Mouse (Mus musculus) lung, postnatal 0 days (tissue): Measurements from ENCODE around the gene Hipk2. TPM values are rescaled to one million over a fixed set of nuclear protein-coding genes. Genes with fewer than 3 reads are reported as not detected.

Experiments
- ATAC-seq: fragments of 200-750 bp; cut with Nextera tagmentation; 2 replicates; pipeline ENCODE4 v1.8.0; 2017; ENCODE audit warnings: moderate library complexity
- DNase-seq: peaks from one replicate; pipeline ENCODE4 v3.0.0-alpha.2; 2016; ENCODE audit warnings: low spot score
- H3K27ac ChIP-seq: fragments of 300-500 bp; sonication (generic); 2 replicates; pipeline ENCODE4 v1.5.1; 2014; ENCODE audit warnings: antibody characterized with exemption, mild to moderate bottlenecking, low read length, mixed read lengths
- H3K27me3 ChIP-seq: fragments of 300-500 bp; sonication (generic); replicated peaks from 2 replicates; pipeline ENCODE4 v1.6.1; 2014; ENCODE audit warnings: low read length, mixed read lengths; ENCODE audit not compliant: insufficient read depth
- H3K36me3 ChIP-seq: fragments of 300-500 bp; sonication (generic); 2 replicates; pipeline ENCODE4 v1.6.1; 2014; ENCODE audit warnings: low read length, mixed read lengths; ENCODE audit not compliant: insufficient read depth
- H3K4me1 ChIP-seq: fragments of 300-500 bp; sonication (generic); 2 replicates; pipeline ENCODE4 v1.6.1; 2014; ENCODE audit warnings: antibody characterized with exemption, low read depth, low read length, mixed read lengths; ENCODE audit not compliant: insufficient read depth
- H3K4me2 ChIP-seq: fragments of 300-500 bp; sonication (generic); replicated peaks from 2 replicates; pipeline ENCODE4 v1.6.1; 2014; ENCODE audit warnings: low read depth, mild to moderate bottlenecking, low read length, moderate library complexity, mixed read lengths
- H3K4me3 ChIP-seq: fragments of 300-500 bp; sonication (generic); 2 replicates; pipeline ENCODE4 v1.5.1; 2014; ENCODE audit warnings: low read depth, low read length
- H3K9ac ChIP-seq: fragments of 300-500 bp; sonication (generic); replicated peaks from 2 replicates; pipeline ENCODE4 v1.6.1; 2014; ENCODE audit warnings: low read depth, mild to moderate bottlenecking
- H3K9me3 ChIP-seq: fragments of 300-500 bp; sonication (generic); 2 replicates; pipeline ENCODE4 v1.6.1; 2016; ENCODE audit warnings: low read length, mixed read lengths
- CTCF ChIP-seq: IDR thresholded peaks from 2 replicates; pipeline ENCODE4 v1.5.1; 2016; ENCODE audit warnings: antibody characterized with exemption, mild to moderate bottlenecking
- EP300 ChIP-seq: IDR thresholded peaks from 2 replicates; pipeline ENCODE4 v1.6.1; 2016; ENCODE audit warnings: antibody characterized with exemption, mild to moderate bottlenecking, control low read depth
- WGBS: fragments of 180-500 bp; shearing (Covaris S2); extraction: QIAGEN DNeasy Blood & Tissue Kit; methylation state at CpG from one replicate; pipeline ENCODE4 v1.1.7; 2014; 5-methylcytosine and 5-hydroxymethylcytosine counted together
- polyA plus RNA-seq: library from polyadenylated mRNA; unstranded; fragments of >200 nt; fragmentation: Nextera tagmentation; extraction: Ambion mirVana; gene quantifications from 2 replicates; pipeline ENCODE4 v1.2.1, GENCODE M21; 2015

The Hipk2 gene
- polyA plus RNA-seq, 1 experiment from 2014 or later, result 18.4 TPM

GRCm38 (mm10) chr6:38814690-38815089 is 61.3 kb downstream of the Hipk2 start:
- TF ChIP-seq EP300, result no peak
- no peak for TF ChIP-seq CTCF
- DNase-seq (no peak), ATAC-seq (no peak)
- Histone ChIP-seq H3K9me3 (no peaks in the 10 kb centered on the region), H3K4me3 (no peak overlapping the region), H3K27ac (no peak overlapping the region), H3K4me1 (peaks cover 3% of the 10 kb centered on the region), H3K9ac (no peak overlapping the region), H3K27me3 (no peaks in the 10 kb centered on the region), H3K36me3 (peaks cover 8% of the 10 kb centered on the region), H3K4me2 (no peak overlapping the region)
- 77% methylated on average over 2 of the region's 2 CpGs for WGBS

- H3K4me3 ChIP-seq, result no peak overlapping the region
- no peaks in the 10 kb centered on the region; the same call in 1 of the 2 replicates for H3K4me1 ChIP-seq
- 76% methylated on average over 4 of the region's 4 CpGs for WGBS
- DNase-seq (no peak), ATAC-seq (no peak)
- TF ChIP-seq CTCF (no peak), EP300 (no peak)
- peaks cover 4% of the 10 kb centered on the region; the same call in 1 of the 2 replicates for H3K36me3 ChIP-seq
- H3K27ac ChIP-seq, result no peak overlapping the region
- no peak overlapping the region for H3K4me2 ChIP-seq
- no peaks in the 10 kb centered on the region for H3K9me3 ChIP-seq
- no peak overlapping the region for H3K9ac ChIP-seq
- H3K27me3 ChIP-seq, result no peaks in the 10 kb centered on the region
These were observed 64.4 kb downstream of the Hipk2 start for GRCm38 (mm10) chr6:38811459-38812145.

- H3K27ac ChIP-seq, result peak overlapping the region; percentile 6; the same call in 1 of the 2 replicates
- no peaks in the 10 kb centered on the region for H3K27me3 ChIP-seq
- H3K4me1 ChIP-seq, result peaks cover 5% of the 10 kb centered on the region; the same call in 1 of the 2 replicates
- no peaks in the 10 kb centered on the region for H3K9me3 ChIP-seq
- H3K4me2 ChIP-seq, result no peak overlapping the region
- H3K9ac ChIP-seq, result no peak overlapping the region
- 13% methylated on average over 2 of the region's 2 CpGs for WGBS
- peaks cover 4% of the 10 kb centered on the region; the same call in 1 of the 2 replicates for H3K36me3 ChIP-seq
- H3K4me3 ChIP-seq, result no peak overlapping the region
- ATAC-seq (no peak), DNase-seq (no peak)
- TF ChIP-seq CTCF, result no peak
- no peak for TF ChIP-seq EP300
These were observed 65.9 kb downstream of the Hipk2 start for GRCm38 (mm10) chr6:38810121-38810475.

GRCm38 (mm10) chr6:38809396-38810120 is 66.4 kb downstream of the Hipk2 start:
- ATAC-seq, result peak; percentile 68
- peaks cover 8% of the 10 kb centered on the region; the same call in 1 of the 2 replicates for H3K4me1 ChIP-seq
- DNase-seq, result peak; percentile 41
- no peak overlapping the region for H3K9ac ChIP-seq
- H3K36me3 ChIP-seq, result peaks cover 4% of the 10 kb centered on the region; the same call in 1 of the 2 replicates
- H3K4me3 ChIP-seq, result no peak overlapping the region
- no peak overlapping the region for H3K4me2 ChIP-seq
- H3K27me3 ChIP-seq, result no peaks in the 10 kb centered on the region
- no peaks in the 10 kb centered on the region for H3K9me3 ChIP-seq
- peak overlapping the region; percentile 6; the same call in 1 of the 2 replicates for H3K27ac ChIP-seq
- WGBS, result 44% methylated on average over 10 of the region's 10 CpGs
- TF ChIP-seq EP300 (no peak), CTCF (no peak)

GRCm38 (mm10) chr6:38808317-38808716 is 67.6 kb downstream of the Hipk2 start:
- DNase-seq (peak; percentile 28), ATAC-seq (peak; percentile 51)
- Histone ChIP-seq H3K4me3 (no peak overlapping the region), H3K36me3 (peaks cover 4% of the 10 kb centered on the region; the same call in 1 of the 2 replicates), H3K4me2 (no peak overlapping the region), H3K9me3 (no peaks in the 10 kb centered on the region), H3K27ac (no peak overlapping the region), H3K4me1 (peaks cover 8% of the 10 kb centered on the region; the same call in 1 of the 2 replicates), H3K27me3 (no peaks in the 10 kb centered on the region), H3K9ac (no peak overlapping the region)
- WGBS, result 80% methylated on average over 4 of the region's 4 CpGs
- TF ChIP-seq CTCF (no peak), EP300 (no peak)

- peak; percentile 51 for TF ChIP-seq EP300
- no peak for TF ChIP-seq CTCF
- Histone ChIP-seq H3K4me2 (no peak overlapping the region), H3K36me3 (no peaks in the 10 kb centered on the region), H3K27ac (peak overlapping the region; percentile 74; the same call in 1 of the 2 replicates), H3K27me3 (no peaks in the 10 kb centered on the region), H3K4me1 (peaks cover 8% of the 10 kb centered on the region; the same call in 1 of the 2 replicates), H3K9me3 (no peaks in the 10 kb centered on the region), H3K9ac (no peak overlapping the region), H3K4me3 (no peak overlapping the region)
- 51% methylated on average over 4 of the region's 4 CpGs for WGBS
- no peak for DNase-seq
- no peak for ATAC-seq
These were observed 69.0 kb downstream of the Hipk2 start for GRCm38 (mm10) chr6:38806963-38807445.
